Mouse (Mus musculus): ENCODE results near the gene Gm20605. TPM values are rescaled to one million over a fixed set of nuclear protein-coding genes. Genes with fewer than 3 reads are reported as not detected.

The Gm20605 gene
- polyA plus RNA-seq, 1 experiment = 3.8 TPM

DNA sequence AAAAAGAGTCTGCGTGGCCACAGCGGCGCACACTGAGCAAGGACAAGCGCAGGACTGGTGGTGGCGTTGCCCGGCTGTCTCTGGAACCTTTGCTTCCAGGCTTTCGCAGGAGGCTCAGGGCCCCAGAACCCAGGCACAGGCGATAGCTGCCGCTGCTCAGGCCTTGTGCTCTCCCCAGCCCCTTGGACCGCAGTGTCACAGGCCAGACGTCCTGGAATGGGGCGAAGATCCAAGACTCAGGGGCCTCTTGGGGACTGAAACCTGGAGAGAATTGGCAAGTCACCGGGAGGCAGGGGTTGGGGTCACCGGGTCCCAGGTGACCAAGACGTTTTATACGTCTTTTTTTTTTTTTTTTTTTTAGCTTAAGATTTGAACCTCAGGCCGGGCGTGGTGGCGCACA is 15.5 kb downstream of the Gm20605 start:
- peaks cover 39% of the 10 kb centered on the region for H3K36me3 ChIP-seq (ENCODE audit: control insufficient read depth)
- H3K27me3 ChIP-seq (ENCODE audit: control insufficient read depth) = peaks cover 29% of the 10 kb centered on the region
- H3K9me3 ChIP-seq (ENCODE audit: control insufficient read depth, low read length) = no peaks in the 10 kb centered on the region
- H3K4me1 ChIP-seq (ENCODE audit: control insufficient read depth) = peaks cover 44% of the 10 kb centered on the region
- no peak overlapping the region for H3K4me3 ChIP-seq (replicated peaks)
- no peak for TF ChIP-seq GATA1 (IDR thresholded peaks at IDR 0.05; ENCODE audit: low read length)

- H3K36me3 ChIP-seq (ENCODE audit: control insufficient read depth) = peaks cover 37% of the 10 kb centered on the region
- H3K9me3 ChIP-seq (ENCODE audit: control insufficient read depth, low read length) = no peaks in the 10 kb centered on the region
- H3K4me1 ChIP-seq (ENCODE audit: control insufficient read depth) = peaks cover 51% of the 10 kb centered on the region
- TF ChIP-seq GATA1 (IDR thresholded peaks at IDR 0.05; ENCODE audit: low read length) = no peak
- TF ChIP-seq TAL1 (IDR thresholded peaks at IDR 0.05; ENCODE audit: low read length) = no peak
- peaks cover 29% of the 10 kb centered on the region for H3K27me3 ChIP-seq (ENCODE audit: control insufficient read depth)
- peak overlapping the region; percentile 18 for H3K4me3 ChIP-seq (replicated peaks)
Measured at GRCm38 (mm10) chr5:137645091-137645651, 16.2 kb downstream of the Gm20605 start.

DNA sequence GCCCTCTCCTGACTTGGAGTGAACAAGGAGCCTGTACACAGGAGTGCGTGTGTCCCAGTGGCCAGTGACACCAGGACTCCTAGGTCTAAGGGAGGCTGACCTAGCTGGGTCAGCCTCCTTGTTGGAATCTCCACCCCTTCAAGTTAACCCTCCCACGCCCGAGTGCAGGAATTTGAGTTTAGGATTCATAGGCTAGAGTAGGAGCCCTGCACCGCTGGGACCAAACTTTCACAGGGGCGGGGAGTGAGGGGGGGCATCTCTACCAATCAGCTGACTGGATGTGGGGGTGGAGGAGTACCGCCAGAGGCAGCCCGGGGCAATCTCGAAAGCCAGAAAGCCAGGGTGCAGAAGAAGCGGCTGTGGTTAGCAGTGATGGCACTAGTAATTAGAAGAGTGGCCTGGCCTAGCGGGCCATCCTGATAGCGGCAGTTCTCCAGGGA is 16.7 kb downstream of the Gm20605 start, which contains the start of gene Irs3:
Gene Irs3 (minus strand): TSS at position 63 of the 440 bp plus-strand sequence.
- peaks cover 29% of the 10 kb centered on the region for H3K27me3 ChIP-seq (ENCODE audit: control insufficient read depth)
- peaks cover 54% of the 10 kb centered on the region for H3K4me1 ChIP-seq (ENCODE audit: control insufficient read depth)
- TF ChIP-seq GATA1 (IDR thresholded peaks at IDR 0.05; ENCODE audit: low read length) = no peak
- no peak for TF ChIP-seq TAL1 (IDR thresholded peaks at IDR 0.05; ENCODE audit: low read length)
- H3K36me3 ChIP-seq (ENCODE audit: control insufficient read depth) = peaks cover 35% of the 10 kb centered on the region
- H3K4me3 ChIP-seq (replicated peaks) = peak within 1 kb of the TSS; percentile 18
- H3K9me3 ChIP-seq (ENCODE audit: control insufficient read depth, low read length) = no peaks in the 10 kb centered on the region

GRCm38 (mm10) chr5:137647827-137648601 is 19.0 kb downstream of the Gm20605 start:
- TF ChIP-seq GATA1 (IDR thresholded peaks at IDR 0.05; ENCODE audit: low read length) = no peak
- TF ChIP-seq TAL1 (IDR thresholded peaks at IDR 0.05; ENCODE audit: low read length) = no peak
- H3K4me3 ChIP-seq (replicated peaks) = no peak overlapping the region
- H3K4me1 ChIP-seq (ENCODE audit: control insufficient read depth) = peaks cover 62% of the 10 kb centered on the region
- H3K9me3 ChIP-seq (ENCODE audit: control insufficient read depth, low read length) = no peaks in the 10 kb centered on the region
- H3K36me3 ChIP-seq (ENCODE audit: control insufficient read depth) = peaks cover 35% of the 10 kb centered on the region
- H3K27me3 ChIP-seq (ENCODE audit: control insufficient read depth) = peaks cover 29% of the 10 kb centered on the region

DNA sequence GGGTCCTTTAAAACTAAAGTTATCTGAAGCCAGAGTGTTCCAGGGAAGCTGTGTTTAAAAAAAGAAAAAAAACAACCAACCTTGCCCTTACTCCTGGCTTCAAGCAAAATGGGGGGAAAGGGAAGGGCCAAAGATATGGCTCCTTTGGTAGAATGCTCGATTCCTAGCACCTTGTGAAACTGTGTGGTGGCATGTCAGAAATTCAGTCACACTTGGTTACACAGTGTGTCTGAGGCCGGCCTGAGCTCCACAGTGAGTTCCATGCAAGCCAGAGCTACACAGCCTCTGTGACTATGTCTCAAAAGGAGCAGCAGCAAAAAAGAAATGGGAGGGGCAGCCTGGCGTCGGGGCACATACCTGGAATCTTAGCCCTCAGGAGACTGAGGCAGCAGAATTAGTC is 20.3 kb downstream of the Gm20605 start:
- TF ChIP-seq GATA1 (IDR thresholded peaks at IDR 0.05; ENCODE audit: low read length) = no peak
- peaks cover 22% of the 10 kb centered on the region for H3K27me3 ChIP-seq (ENCODE audit: control insufficient read depth)
- H3K36me3 ChIP-seq (ENCODE audit: control insufficient read depth) = peaks cover 47% of the 10 kb centered on the region
- H3K4me1 ChIP-seq (ENCODE audit: control insufficient read depth) = peaks cover 62% of the 10 kb centered on the region
- H3K9me3 ChIP-seq (ENCODE audit: control insufficient read depth, low read length) = no peaks in the 10 kb centered on the region
- no peak overlapping the region for H3K4me3 ChIP-seq (replicated peaks)

DNA sequence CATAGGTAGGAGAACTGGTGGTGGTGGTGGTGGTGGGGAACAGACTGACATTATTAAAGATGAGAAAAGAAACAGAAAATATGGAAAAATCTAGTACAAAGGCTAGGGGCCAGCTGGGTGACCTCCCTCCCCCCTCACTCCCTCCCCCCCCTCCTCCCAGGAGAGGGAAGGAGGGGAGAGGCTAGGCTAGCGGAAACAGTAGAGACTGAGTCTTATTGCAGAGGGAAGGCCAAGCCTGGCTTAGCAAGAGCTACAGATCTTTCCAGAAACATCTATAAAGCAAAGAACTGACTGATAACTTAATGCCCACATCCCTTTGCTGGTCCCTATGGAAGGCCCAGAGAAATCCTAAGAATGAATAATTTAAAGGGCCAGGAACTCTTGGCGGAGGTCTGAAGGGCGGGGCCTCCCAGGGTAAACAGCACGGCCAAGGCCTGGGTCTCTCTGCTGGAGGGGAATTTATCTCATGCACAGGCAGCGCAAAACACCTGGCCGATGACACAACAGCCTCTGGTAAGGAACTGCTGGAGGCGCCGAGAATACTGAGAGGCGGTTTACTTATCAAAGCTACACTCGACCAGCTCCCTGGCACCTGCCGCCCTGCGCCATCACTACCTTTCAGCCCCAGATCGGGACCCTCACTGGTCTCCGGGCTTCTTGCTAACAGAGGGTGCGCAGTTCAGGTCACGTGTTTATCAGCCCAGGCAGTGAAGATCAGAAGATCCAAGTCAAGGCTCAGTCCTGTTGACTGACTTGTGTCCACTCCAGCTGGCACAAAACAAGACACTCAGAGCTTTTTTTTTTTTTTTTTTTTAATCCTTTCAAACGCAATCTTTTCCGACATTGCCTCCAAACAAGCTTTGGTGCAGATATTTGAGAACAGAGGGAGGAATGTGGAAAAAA is 20.9 kb downstream of the Gm20605 start:
- TF ChIP-seq GATA1 (IDR thresholded peaks at IDR 0.05; ENCODE audit: low read length) = no peak
- H3K4me3 ChIP-seq (replicated peaks) = no peak overlapping the region
- H3K36me3 ChIP-seq (ENCODE audit: control insufficient read depth) = peaks cover 54% of the 10 kb centered on the region
- peaks cover 16% of the 10 kb centered on the region for H3K27me3 ChIP-seq (ENCODE audit: control insufficient read depth)
- no peaks in the 10 kb centered on the region for H3K9me3 ChIP-seq (ENCODE audit: control insufficient read depth, low read length)
- H3K4me1 ChIP-seq (ENCODE audit: control insufficient read depth) = peaks cover 59% of the 10 kb centered on the region

GRCm38 (mm10) chr5:137652474-137652873 is 23.5 kb downstream of the Gm20605 start:
- peaks cover 79% of the 10 kb centered on the region for H3K36me3 ChIP-seq (ENCODE audit: control insufficient read depth)
- H3K27me3 ChIP-seq (ENCODE audit: control insufficient read depth) = no peaks in the 10 kb centered on the region
- no peaks in the 10 kb centered on the region for H3K9me3 ChIP-seq (ENCODE audit: control insufficient read depth, low read length)
- H3K4me3 ChIP-seq (replicated peaks) = no peak overlapping the region
- TF ChIP-seq GATA1 (IDR thresholded peaks at IDR 0.05; ENCODE audit: low read length) (no peak), TAL1 (IDR thresholded peaks at IDR 0.05; ENCODE audit: low read length) (no peak)
- peaks cover 44% of the 10 kb centered on the region for H3K4me1 ChIP-seq (ENCODE audit: control insufficient read depth)

GRCm38 (mm10) chr5:137653366-137653765 is 24.4 kb downstream of the Gm20605 start:
- peaks cover under 1% of the 10 kb centered on the region for H3K9me3 ChIP-seq (ENCODE audit: control insufficient read depth, low read length)
- no peaks in the 10 kb centered on the region for H3K27me3 ChIP-seq (ENCODE audit: control insufficient read depth)
- H3K36me3 ChIP-seq (ENCODE audit: control insufficient read depth) = peaks cover 88% of the 10 kb centered on the region
- TF ChIP-seq GATA1 (IDR thresholded peaks at IDR 0.05; ENCODE audit: low read length) (no peak), TAL1 (IDR thresholded peaks at IDR 0.05; ENCODE audit: low read length) (no peak)
- H3K4me3 ChIP-seq (replicated peaks) = no peak overlapping the region
- peaks cover 35% of the 10 kb centered on the region for H3K4me1 ChIP-seq (ENCODE audit: control insufficient read depth)

- peaks cover 3% of the 10 kb centered on the region for H3K9me3 ChIP-seq (ENCODE audit: control insufficient read depth, low read length)
- H3K36me3 ChIP-seq (ENCODE audit: control insufficient read depth) = peaks cover 99% of the 10 kb centered on the region
- H3K4me1 ChIP-seq (ENCODE audit: control insufficient read depth) = peaks cover 23% of the 10 kb centered on the region
- no peak for TF ChIP-seq GATA1 (IDR thresholded peaks at IDR 0.05; ENCODE audit: low read length)
- TF ChIP-seq TAL1 (IDR thresholded peaks at IDR 0.05; ENCODE audit: low read length) = no peak
- no peaks in the 10 kb centered on the region for H3K27me3 ChIP-seq (ENCODE audit: control insufficient read depth)
- H3K4me3 ChIP-seq (replicated peaks) = no peak overlapping the region
Measured at GRCm38 (mm10) chr5:137654746-137655145, 25.8 kb downstream of the Gm20605 start.
